Mouse (Mus musculus) spleen, adult 2 months (tissue): Measurements from ENCODE around the gene Maz. TPM values are rescaled to one million over a fixed set of nuclear protein-coding genes. Genes with fewer than 3 reads are reported as not detected.

Experiments used
- DNase-seq, 2 experiments: peaks; one replicate each; pipeline versions ENCODE4 v3.0.0 to v3.0.0-alpha.2; 2012 to 2021; ENCODE audit warnings: low spot score in 2 of 2, low read depth in 1 of 2
- H3K27ac ChIP-seq: fragments of 200-500 bp; 2 replicates; pipeline ENCODE4 v1.5.1; 2012; ENCODE audit warnings: low read length, inconsistent platforms; ENCODE audit not compliant: insufficient read depth
- H3K27me3 ChIP-seq: fragments of 200-500 bp; 2 replicates; pipeline ENCODE4 v1.6.1; 2012; ENCODE audit warnings: mild to moderate bottlenecking, moderate library complexity, low read length, inconsistent platforms; ENCODE audit not compliant: control insufficient read depth, insufficient read depth
- H3K36me3 ChIP-seq: fragments of 200-500 bp; 2 replicates; pipeline ENCODE4 v1.6.1; 2012; ENCODE audit warnings: mild to moderate bottlenecking, low read length, inconsistent platforms; ENCODE audit not compliant: control insufficient read depth, insufficient read depth
- H3K4me1 ChIP-seq: fragments of 200-500 bp; 2 replicates; pipeline ENCODE4 v1.6.1; 2011; ENCODE audit warnings: inconsistent platforms; ENCODE audit not compliant: control insufficient read depth, insufficient read depth, insufficient read length
- H3K4me3 ChIP-seq: fragments of 200-500 bp; 2 replicates; pipeline ENCODE4 v1.5.1; 2011; ENCODE audit warnings: mild to moderate bottlenecking, inconsistent platforms; ENCODE audit not compliant: insufficient read depth, insufficient read length; ENCODE audit errors: extremely low read depth
- CTCF ChIP-seq: fragments of 200-500 bp; IDR thresholded peaks from 2 replicates; pipeline ENCODE4 v1.5.1; 2011; ENCODE audit warnings: mild to moderate bottlenecking, inconsistent platforms; ENCODE audit not compliant: insufficient read depth, insufficient read length, insufficient replicate concordance; ENCODE audit errors: extremely low read depth
- POLR2A ChIP-seq: fragments of 200-500 bp; IDR thresholded peaks from 2 replicates; pipeline ENCODE4 v1.6.1; 2011; ENCODE audit warnings: low read depth, low read length, inconsistent platforms
- WGBS: fragments of 180-500 bp; shearing (Covaris S2); methylation state at CpG from one replicate; pipeline ENCODE4 v1.1.7; 2018; 5-methylcytosine and 5-hydroxymethylcytosine counted together
- polyA plus RNA-seq: library from polyadenylated mRNA; depleted of rRNA; stranded (reverse); fragments of >200 nt; gene quantifications from 2 replicates; pipeline ENCODE4 v1.2.3, GENCODE M21; 2012

Gene Maz
- polyA plus RNA-seq, 1 experiment, result 215 TPM

- Histone ChIP-seq H3K27ac (peak overlapping the region; percentile 98), H3K4me1 (peaks cover 40% of the 10 kb centered on the region), H3K27me3 (no peaks in the 10 kb centered on the region), H3K36me3 (peaks cover 16% of the 10 kb centered on the region), H3K4me3 (peak overlapping the region; percentile 78)
- WGBS, result under 1% methylated on average over 56 of the region's 65 CpGs
- TF ChIP-seq CTCF (no peak), POLR2A (no peak)
- peak in 1 of 2 experiments; percentile 41 for DNase-seq
Measured at GRCm38 (mm10) chr7:127025556-127026160, 1.2 kb downstream of the Maz start.

DNA sequence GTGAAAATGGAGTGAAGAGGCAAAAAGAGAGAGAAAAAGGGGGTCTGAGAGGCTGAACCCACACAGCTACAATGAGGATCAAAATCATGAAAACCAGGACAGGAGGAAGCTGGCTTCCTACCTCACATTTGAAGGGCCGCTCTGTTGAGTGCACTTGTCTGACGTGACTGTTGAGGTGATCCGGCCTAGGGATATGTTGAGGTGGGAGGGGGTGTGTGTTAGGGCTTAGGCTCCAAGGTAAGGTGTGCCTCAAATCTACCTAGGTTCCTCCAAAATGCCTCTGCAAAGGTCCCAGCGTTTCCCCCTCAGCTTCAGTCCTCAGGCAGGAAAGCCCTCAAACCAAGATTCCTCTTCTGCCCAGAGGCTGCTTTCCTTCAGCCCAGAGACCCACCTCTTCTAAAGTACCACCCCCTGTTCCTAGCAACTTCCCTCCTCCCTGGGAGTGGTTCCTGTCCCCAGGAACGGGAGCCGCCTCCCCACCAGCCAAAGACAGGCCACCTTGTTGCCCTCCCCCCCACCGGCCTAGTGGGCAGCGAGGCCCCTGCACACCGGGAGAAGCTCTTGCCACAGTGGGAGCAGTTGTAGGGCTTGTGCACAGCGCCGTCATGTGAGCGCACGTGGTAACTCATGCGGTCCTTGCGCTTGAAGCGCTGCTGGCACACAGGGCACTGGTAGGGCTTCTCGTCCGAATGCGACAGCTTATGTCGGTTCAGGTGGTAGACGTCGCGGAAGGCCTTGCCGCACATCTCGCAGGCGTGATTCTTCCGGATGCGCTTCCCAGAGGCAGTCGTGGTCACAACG, 1.9 kb downstream of the Maz start:
- peak; percentile 37 for TF ChIP-seq POLR2A
- TF ChIP-seq CTCF, result peak; percentile 61; the same call in 1 of the 2 replicates
- DNase-seq, result peak; percentile 70 to 80
- H3K36me3 ChIP-seq, result peaks cover 16% of the 10 kb centered on the region
- WGBS, result 1% methylated on average over 30 of the region's 30 CpGs
- peaks cover 43% of the 10 kb centered on the region for H3K4me1 ChIP-seq
- no peaks in the 10 kb centered on the region for H3K27me3 ChIP-seq
- H3K27ac ChIP-seq, result peak overlapping the region; percentile 98
- H3K4me3 ChIP-seq, result peak overlapping the region; percentile 78

DNA sequence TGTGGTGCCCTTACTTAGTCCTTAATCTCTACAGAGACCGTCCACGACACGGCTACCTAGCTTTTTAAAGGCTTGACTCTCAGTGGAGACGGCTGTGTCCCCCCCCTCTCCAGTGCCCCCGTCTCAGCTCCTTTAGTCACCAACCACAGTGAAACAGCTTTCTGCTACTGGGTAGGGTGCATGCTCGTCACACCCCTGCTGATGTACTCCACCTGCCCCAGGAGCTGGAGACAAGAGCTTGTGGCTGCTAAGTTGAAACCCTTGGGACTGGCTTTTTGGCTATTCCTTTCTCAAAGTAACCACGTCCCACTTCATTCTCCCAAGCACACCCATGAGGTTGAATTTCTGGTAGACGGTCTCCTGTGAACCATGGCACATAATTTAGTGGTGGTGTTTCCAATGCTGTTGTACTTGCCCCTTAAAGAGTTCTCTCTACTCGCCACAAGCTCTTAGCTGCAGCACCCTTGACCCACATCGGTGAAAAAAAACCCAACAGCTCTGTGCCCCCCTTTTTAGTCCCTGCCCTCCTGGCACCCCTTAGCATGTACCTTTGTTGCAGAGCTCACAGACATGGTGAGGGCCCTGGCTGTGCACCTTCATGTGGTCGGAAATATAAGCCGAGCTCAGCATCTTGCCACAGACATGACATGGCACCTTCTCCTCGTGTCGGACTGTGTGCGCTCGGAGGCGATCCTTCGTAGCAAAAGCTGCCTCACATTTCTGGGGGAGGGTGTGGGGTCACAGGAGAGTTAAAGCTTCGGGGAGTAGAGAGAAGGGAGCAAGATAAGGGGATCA, 2.7 kb downstream of the Maz start:
- Histone ChIP-seq H3K27me3 (no peaks in the 10 kb centered on the region), H3K4me3 (peak overlapping the region; percentile 15), H3K36me3 (peaks cover 16% of the 10 kb centered on the region), H3K27ac (no peak overlapping the region), H3K4me1 (peaks cover 43% of the 10 kb centered on the region)
- TF ChIP-seq CTCF (no peak), POLR2A (no peak)
- 13% methylated on average over 19 of the region's 19 CpGs for WGBS
- DNase-seq, result no peak

- Histone ChIP-seq H3K4me3 (no peak overlapping the region), H3K4me1 (peaks cover 43% of the 10 kb centered on the region), H3K27me3 (no peaks in the 10 kb centered on the region), H3K27ac (no peak overlapping the region), H3K36me3 (peaks cover 16% of the 10 kb centered on the region)
- TF ChIP-seq CTCF (no peak), POLR2A (no peak)
- no peak for DNase-seq
- 71% methylated on average over 13 of the region's 13 CpGs for WGBS
Measured at GRCm38 (mm10) chr7:127023272-127023691, 3.6 kb downstream of the Maz start.

DNA sequence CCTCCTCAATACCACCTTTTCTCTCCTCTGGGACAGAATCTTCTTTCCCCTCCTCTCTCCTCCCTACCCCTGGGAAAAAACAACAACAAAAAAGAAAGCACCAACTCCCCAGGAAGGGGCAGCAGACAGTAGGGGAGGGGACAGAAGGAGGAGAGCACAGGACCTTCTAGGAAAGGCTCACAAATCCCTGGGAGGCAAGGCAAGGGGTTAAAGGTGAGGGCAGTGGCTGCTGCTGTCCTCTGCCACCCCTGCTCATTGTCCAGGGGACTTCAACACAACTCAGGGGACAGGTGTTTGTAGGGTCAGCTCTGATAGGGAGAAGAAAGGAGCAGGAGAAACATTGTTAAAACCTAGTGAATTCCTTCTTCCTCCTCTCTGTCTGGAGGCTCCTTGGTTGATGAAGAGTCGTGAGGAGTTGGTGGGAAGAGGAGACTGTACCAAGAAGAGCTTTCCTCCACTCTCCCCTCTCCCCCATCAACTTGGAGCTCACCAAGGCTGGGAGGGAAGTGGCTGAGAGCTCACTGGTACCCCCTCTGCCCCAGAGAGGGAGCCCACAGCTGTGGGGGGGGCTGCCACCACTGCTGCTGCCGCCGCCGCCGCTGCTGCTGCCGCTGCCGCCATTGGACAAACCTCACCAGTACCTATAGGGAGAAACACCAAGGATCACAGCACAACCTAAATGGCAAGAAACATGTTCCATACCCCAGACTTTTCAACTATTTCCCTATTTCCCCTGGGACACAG, 4.1 kb downstream of the Maz start:
- no peak for TF ChIP-seq POLR2A
- TF ChIP-seq CTCF, result no peak
- peaks cover 16% of the 10 kb centered on the region for H3K36me3 ChIP-seq
- no peak for DNase-seq
- 76% methylated on average over 7 of the region's 7 CpGs for WGBS
- no peak overlapping the region for H3K27ac ChIP-seq
- no peaks in the 10 kb centered on the region for H3K27me3 ChIP-seq
- no peak overlapping the region for H3K4me3 ChIP-seq
- peaks cover 37% of the 10 kb centered on the region for H3K4me1 ChIP-seq
